Mouse (Mus musculus): ENCODE data around the gene Usp16. TPM values are rescaled to one million over a fixed set of nuclear protein-coding genes. Genes with fewer than 3 reads are reported as not detected.

The Usp16 gene
- polyA plus RNA-seq, 2 experiments, result 16.4 to 21.5 TPM

DNA sequence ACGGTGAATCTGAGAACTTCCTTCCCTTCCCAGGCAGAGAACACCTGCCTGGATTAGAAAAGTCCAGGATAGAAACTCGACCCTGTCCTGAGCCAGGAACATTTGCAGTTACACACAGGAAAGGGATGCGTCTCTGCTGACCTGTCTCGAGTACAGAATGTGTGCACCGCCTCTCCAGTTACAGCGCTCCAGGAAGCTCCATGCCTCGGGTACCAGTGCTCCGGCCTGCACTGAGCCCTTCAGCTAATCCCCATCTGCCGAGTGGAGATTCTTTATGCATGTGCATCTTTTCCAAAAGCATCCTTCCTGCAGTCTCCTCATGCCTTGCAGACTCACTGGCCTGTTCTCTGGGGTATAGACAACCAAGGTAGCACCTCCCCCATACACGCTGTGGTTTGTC, 74.3 kb downstream of the Usp16 start:
- DNase-seq (ENCODE audit: low read depth in 3 of 3, low spot score in 3 of 3), result no peak
- Histone ChIP-seq H3K27me3 (ENCODE audit: control insufficient read depth, insufficient read depth, low read length) (no peaks in the 10 kb centered on the region), H3K9me3 (ENCODE audit: control insufficient read depth, low read length) (no peaks in the 10 kb centered on the region), H3K27ac (no peak overlapping the region), H3K4me3 (ENCODE audit: insufficient read depth in 1 of 2, low read depth in 2 of 2, low read length in 2 of 2) (no peak overlapping the region), H3K4me2 (ENCODE audit: low read depth) (no peak overlapping the region), H3K36me3 (replicated peaks; ENCODE audit: control insufficient read depth, insufficient read depth, low read depth) (no peaks in the 10 kb centered on the region), H3K4me1 (replicated peaks; ENCODE audit: control insufficient read depth in 2 of 2, insufficient read depth in 2 of 2, low read length in 1 of 2) (no peaks in the 10 kb centered on the region; a peak in 1 of 4 replicates), H3K9ac (replicated peaks) (no peak overlapping the region)
- TF ChIP-seq CTCF (IDR thresholded peaks at IDR 0.05; ENCODE audit: low read depth), result no peak
- no peak for TF ChIP-seq EP300 (IDR thresholded peaks at IDR 0.05; ENCODE audit: low read depth)
- ATAC-seq (ENCODE audit: insufficient read depth), result no peak
- WGBS (ENCODE audit: insufficient replicate concordance), result 55% methylated on average over 10 of the region's 10 CpGs

Other genes starting within 250 kb of the Usp16 start
- gene N6amt1, start 100.5 kb upstream of the Usp16 start, polyA plus RNA-seq (2012; rRNA removed), result 3.5 and 5.5 TPM in 2 replicates
- 5.4 TPM in 2 replicates for gene N6amt1, start 100.5 kb upstream of the Usp16 start, polyA plus RNA-seq (2014; fragmentation: Nextera tagmentation; extraction: Ambion mirVana)
- gene Ltn1, start 22.1 kb upstream of the Usp16 start, polyA plus RNA-seq (2012; rRNA removed), result 3.2 and 4.6 TPM in 2 replicates
- 11.0 and 13.1 TPM in 2 replicates for gene Ltn1, start 22.1 kb upstream of the Usp16 start, polyA plus RNA-seq (2014; fragmentation: Nextera tagmentation; extraction: Ambion mirVana)
- gene Rwdd2b, start 14.1 kb upstream of the Usp16 start, polyA plus RNA-seq (2012; rRNA removed), result 2.4 and 2.7 TPM in 2 replicates
- 4.1 and 4.5 TPM in 2 replicates for gene Rwdd2b, start 14.1 kb upstream of the Usp16 start, polyA plus RNA-seq (2014; fragmentation: Nextera tagmentation; extraction: Ambion mirVana)
- gene Cct8, start 41.2 kb downstream of the Usp16 start, polyA plus RNA-seq (2012; rRNA removed), result 61.7 and 108 TPM in 2 replicates
- gene Cct8, start 41.2 kb downstream of the Usp16 start, polyA plus RNA-seq (2014; fragmentation: Nextera tagmentation; extraction: Ambion mirVana), result 248 and 259 TPM in 2 replicates
- 0.04 and 0.13 TPM in 2 replicates for gene Map3k7cl, start 98.6 kb downstream of the Usp16 start, polyA plus RNA-seq (2012; rRNA removed)
- not detected in 2 replicates for gene Map3k7cl, start 98.6 kb downstream of the Usp16 start, polyA plus RNA-seq (2014; fragmentation: Nextera tagmentation; extraction: Ambion mirVana)
- gene Bach1, start 244.2 kb downstream of the Usp16 start, polyA plus RNA-seq (2012; rRNA removed), result 4.0 and 5.4 TPM in 2 replicates
- gene Bach1, start 244.2 kb downstream of the Usp16 start, polyA plus RNA-seq (2014; fragmentation: Nextera tagmentation; extraction: Ambion mirVana), result 4.2 and 5.8 TPM in 2 replicates